Mouse (Mus musculus) ES-Bruce4 (cell line): Measurements from ENCODE around the gene Fam166b.

Source experiments
- CTCF ChIP-seq: IDR thresholded peaks from one replicate; pipeline ENCODE4 v1.8.1; 2011; ENCODE audit warnings: low read depth, low read length
- EP300 ChIP-seq: IDR thresholded peaks from 2 replicates; pipeline ENCODE4 v1.6.1; 2011; ENCODE audit warnings: low read depth, low read length; ENCODE audit not compliant: insufficient read depth

- no peak for TF ChIP-seq EP300
- no peak for TF ChIP-seq CTCF
Observed at GRCm38 (mm10) chr4:43447251-43447650, 18.3 kb upstream of the Fam166b start.
